Mouse (Mus musculus): Measurements from ENCODE around the gene Ptbp1.

Ptbp1 gene

GRCm38 (mm10) chr10:79834769-79835398 lies 19.3 kb upstream of the Ptbp1 start:
- DNase-seq (ENCODE audit: low spot score) = peak; percentile 76

GRCm38 (mm10) chr10:79836918-79837317 lies 17.3 kb upstream of the Ptbp1 start:
- DNase-seq (ENCODE audit: low spot score) = no peak

DNA sequence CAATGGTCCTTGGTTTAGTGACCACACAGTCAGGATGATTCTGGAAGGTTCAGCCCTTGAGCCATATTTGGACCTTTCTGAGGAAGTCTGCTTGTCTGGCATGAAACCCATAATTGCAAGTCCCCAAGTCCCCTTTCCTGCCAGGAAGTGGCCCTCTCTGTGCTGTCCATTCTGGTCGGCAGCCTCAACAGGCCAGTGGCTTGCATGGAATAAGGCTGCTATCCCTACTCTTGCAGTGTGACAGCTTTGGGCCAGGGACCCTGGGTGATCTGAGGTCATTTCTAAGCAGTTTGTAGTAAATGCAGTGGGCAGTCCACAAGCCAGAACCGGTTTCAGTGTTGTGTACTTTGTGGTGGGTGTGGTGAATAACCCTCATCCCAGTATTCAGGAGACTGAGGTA lies 16.1 kb upstream of the Ptbp1 start:
- DNase-seq (ENCODE audit: low spot score) = no peak

DNA sequence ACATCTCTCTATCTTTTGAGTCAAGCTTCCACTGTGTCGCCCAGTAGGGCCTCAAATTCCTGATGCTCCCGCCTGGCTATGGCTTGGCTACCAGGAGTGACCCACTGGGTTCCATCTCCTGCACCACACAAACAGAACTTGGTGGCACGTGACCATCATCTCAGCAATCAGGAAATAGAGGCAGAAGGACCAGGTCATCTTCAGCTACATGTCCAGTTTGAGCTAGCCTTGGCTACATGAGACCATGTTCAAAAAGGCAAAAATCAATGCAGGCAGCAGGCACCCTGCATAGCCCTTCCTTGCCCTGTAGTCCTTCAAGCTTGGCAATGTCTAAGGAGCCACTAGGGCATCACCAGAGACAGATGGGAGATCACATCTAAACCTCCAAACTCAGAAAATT lies 14.1 kb upstream of the Ptbp1 start:
- DNase-seq (ENCODE audit: low spot score) = no peak

DNA sequence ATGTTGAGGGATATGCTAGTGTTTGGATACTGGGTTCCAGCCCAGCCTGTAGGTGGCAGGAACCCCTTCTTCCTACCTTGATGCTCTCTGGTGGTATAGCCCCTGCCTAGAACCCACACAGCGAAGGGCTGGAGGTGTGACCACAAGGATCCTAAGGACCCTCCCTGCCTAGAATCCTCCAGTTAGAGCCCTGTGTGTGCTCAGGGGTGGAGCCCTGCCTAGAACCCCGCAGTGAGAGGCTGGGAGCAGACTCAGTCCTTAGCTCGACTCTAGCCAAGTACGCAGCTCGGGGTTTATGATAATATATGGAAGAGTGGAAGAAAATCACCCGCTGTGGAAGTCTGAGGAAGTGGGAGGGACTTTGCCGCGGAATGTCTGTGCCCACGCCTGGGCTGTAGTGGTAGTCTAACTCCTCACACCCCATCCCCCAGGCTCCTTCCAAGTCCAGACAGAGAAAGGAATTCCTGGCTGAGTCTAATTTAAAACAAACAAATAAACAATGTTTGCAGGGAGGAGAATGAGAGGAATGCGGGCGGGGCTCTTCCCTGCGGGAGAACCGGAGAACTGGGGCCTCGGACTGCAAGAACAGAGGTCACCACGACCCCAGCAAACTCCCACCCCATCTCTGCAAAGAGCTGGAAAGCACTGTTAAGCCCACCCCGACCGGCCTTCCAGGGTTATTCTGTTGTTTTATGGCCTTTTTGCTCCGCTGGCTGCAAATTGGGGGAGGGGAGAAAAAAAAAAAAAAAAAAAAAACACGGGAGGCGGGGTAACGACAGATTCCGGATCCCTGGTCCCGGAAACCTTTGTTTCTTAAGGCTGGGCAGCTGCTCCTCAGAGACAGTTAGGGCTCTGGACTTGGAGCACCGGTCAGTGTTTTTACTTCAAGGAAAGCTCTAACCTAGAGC lies 13.3 kb upstream of the Ptbp1 start:
- no peak for DNase-seq (ENCODE audit: low spot score)

GRCm38 (mm10) chr10:79842322-79842721 lies 11.9 kb upstream of the Ptbp1 start:
- no peak for DNase-seq (ENCODE audit: low spot score)

DNA sequence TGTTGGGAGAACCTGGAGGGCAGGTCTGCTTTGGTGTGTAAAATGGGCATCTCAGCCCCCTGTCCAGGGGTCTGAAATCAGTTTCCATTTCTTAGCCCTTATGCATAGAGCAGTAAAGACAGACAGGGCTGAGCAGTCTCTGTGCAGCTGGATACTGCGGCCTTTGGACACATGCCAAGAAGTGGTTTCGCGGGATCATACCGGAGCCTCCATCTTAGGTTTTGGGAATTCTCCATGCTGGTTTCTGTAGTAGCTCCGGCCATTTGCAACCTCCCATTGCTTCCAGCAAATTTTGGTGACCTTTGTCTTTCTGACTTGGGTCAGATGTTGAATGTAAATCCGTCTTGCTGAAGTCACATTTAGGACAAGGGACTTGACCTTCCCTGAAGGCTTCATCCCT lies 10.8 kb upstream of the Ptbp1 start:
- no peak for DNase-seq (ENCODE audit: low spot score)

- no peak for DNase-seq (ENCODE audit: low spot score)
Observed at GRCm38 (mm10) chr10:79846553-79846952, 7.7 kb upstream of the Ptbp1 start.

DNA sequence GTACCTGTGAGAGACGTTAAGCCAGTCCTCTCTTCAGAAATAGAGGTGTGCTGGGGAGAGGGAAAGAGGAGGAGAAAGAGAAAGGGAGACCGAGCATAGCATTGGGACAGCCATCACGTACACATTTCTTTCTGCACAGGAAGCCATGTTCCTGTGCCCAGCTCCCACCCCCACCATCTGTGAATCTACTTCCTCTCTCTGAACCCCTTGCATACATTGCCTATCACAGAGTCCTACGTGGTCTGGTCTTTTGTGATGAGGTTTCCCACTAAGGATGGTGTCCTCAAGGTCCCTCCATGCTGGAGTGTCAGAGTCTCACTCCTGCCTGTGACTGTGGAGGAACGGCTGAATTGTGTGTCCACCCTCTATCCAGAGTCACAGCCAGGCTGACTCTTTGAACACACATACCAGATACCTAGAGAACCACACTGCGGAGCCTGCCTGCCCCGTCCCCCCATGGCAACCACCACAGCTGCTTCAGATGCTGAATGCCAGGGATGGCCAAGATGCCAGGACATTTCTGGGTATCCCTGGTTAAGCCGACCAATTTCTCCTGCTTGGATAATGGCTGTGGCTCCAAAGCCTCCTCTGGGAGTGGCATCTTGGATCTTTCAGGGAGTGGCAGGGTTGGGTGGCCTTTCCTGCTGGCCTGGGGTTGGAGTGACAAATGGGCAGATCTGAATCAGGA lies 4.1 kb upstream of the Ptbp1 start:
- no peak for DNase-seq (ENCODE audit: low spot score)

DNA sequence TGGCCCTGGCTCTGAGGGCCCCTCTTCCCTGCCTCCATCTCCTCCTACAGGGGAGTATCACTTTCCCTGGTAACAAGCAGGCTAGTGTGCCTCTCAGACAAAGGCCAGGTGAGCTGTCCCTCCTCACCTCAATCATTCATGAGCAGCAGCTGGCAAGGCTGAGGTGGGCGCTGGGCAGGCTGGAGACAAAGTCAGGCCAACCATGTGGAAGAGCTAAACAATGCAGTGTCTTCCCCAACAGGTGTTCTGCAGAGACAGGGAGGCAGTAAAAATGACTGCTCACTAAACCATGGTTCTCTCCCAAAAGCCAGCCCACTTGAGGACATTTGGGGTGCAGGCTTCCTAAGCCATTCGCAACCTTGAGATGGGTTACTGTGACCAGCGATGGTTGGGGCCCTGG lies 2.6 kb upstream of the Ptbp1 start:
- DNase-seq (ENCODE audit: low spot score) = no peak

- peak; percentile 42 for DNase-seq (ENCODE audit: low spot score)
Observed at GRCm38 (mm10) chr10:79852107-79852789, 2.0 kb upstream of the Ptbp1 start.

DNA sequence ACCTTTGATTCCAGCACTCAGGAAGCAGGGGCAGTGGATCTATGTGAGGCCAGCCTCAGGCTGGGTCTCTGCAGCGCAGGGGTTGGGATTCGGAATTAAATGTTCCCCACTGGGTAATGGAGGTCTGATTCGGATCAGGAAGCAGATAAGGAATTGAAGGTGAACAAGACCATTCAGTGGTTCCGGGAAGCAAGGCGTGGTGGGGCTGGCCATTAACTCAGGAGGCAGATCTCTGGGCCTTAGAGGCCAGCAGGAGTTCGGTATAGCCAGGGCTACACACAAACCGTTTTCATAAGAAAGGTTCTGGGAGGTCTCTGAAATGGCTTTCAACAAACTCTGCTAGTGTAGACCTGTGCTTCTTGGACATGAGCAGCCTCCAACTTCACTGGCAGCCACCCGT lies 1.4 kb upstream of the Ptbp1 start:
- DNase-seq (ENCODE audit: low spot score) = no peak

- DNase-seq (ENCODE audit: low spot score) = no peak
Observed at GRCm38 (mm10) chr10:79853392-79853791, 835 bp upstream of the Ptbp1 start.

DNA sequence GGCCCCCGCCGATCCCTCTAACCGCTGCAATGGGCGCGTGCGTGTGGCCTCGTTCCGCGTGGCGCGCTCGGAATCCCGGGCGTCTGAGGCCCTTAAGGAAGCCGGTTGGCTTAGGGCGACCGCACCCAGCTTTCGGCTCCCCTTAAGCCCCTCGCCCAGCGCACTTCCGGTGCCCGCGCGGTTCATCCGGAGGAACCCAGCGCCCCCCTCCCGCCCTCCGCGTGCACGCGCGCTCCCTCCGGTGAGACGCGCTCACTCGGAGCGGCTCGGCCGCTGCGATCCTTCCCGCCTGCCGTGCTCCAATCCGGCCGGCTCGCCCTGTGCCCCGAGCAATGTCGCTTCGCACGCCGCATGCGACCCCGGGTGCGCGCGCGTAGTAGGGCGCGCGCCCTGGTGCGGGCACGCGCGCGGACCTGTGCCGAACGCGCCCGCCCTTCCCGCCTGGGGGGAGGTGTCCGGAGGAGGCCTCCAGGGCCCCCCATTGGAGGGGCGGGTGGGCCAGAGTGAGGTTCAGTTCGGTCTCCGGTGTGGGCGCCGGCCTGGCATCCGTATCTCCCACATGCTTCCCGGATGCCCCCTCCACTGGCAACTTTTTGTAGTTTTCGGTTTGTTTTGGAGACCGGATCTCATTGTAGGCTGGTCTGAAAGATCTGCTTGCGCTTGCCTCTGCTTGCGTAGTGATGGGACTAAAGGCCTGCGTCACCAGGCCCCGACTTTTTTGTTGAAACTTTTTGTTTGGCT lies 744 bp downstream of the Ptbp1 start:
- DNase-seq (ENCODE audit: low spot score) = peak; percentile 86

GRCm38 (mm10) chr10:79855558-79856184 lies 1.4 kb downstream of the Ptbp1 start:
- DNase-seq (ENCODE audit: low spot score) = peak; percentile 70

GRCm38 (mm10) chr10:79856280-79856679 lies 2.1 kb downstream of the Ptbp1 start:
- DNase-seq (ENCODE audit: low spot score) = no peak

- no peak for DNase-seq (ENCODE audit: low spot score)
Observed at GRCm38 (mm10) chr10:79856704-79857451, 2.7 kb downstream of the Ptbp1 start.

- peak; percentile 60 for DNase-seq (ENCODE audit: low spot score)
Observed at GRCm38 (mm10) chr10:79857452-79857811, 3.2 kb downstream of the Ptbp1 start.

DNA sequence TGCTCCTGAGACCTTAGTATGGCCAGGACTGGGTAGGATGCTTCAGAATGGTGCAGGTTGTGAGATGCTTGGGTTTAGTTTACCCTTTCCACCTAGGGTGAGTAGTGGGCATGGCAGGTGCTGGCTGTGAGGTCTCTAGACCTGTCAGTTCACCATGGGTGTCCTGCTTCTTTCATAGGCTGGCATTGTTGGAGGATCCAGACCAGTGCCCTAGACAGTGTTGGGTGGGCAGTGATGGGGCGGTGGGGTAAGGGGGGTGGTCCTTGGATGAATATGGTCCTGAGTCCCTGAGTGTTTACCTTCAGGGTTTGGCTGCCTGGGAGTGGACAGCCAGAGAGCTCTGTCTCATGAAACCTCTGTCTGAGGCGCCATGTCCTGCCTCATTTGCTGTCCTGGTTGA lies 3.7 kb downstream of the Ptbp1 start:
- DNase-seq (ENCODE audit: low spot score) = no peak

GRCm38 (mm10) chr10:79858416-79859074 lies 4.3 kb downstream of the Ptbp1 start:
- no peak for DNase-seq (ENCODE audit: low spot score)
